Comparison of ENCODE assay signal across 14 mouse cellular contexts in the genomic region with DNA sequence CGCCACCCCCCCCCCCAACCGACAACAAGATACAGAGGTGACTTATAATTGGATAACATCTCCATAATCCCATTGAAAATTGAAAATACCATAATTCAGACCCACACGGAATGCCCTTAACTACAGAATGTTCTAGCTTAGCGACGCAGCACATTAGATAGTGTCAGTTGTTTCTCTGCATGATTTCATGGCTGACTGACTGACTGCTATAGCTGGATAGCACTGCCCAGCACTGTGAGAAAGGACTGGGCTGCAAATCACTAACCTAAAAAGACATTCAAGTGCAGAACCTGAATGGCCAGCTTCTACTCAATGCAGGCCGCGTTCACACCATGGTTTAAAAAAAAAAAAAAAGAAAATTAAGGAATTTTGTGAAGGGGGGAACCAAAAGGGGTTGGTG.
"Had no signal": no experiment of that assay in that cellular context is flagged by ENCODE, and none has a peak within 500 bp of the region (broad histone marks: within the 10 kb centered on the region; RNA-seq: fewer than 3 reads in every experiment).

No protein-coding gene starts in this region.

- H3K27me3 ChIP-seq: midbrain, embryonic 12.5 days; neural tube, embryonic 13.5 days; neural tube, embryonic 15.5 days had no signal

- H3K9ac ChIP-seq: lung, embryonic 14.5 days; midbrain, embryonic 12.5 days; neural tube, embryonic 13.5 days; neural tube, embryonic 15.5 days had no signal

- H3K36me3 ChIP-seq: midbrain, embryonic 10.5 days; midbrain, embryonic 12.5 days; neural tube, embryonic 13.5 days; neural tube, embryonic 15.5 days had no signal

- DNase-seq: lung, adult 18-20 months; lung, embryonic 14.5 days; lung, postnatal 10 days; lung, postnatal 4 days; midbrain, embryonic 14.5 days; right cerebral cortex, adult 18-20 months; right cerebral cortex, postnatal 25 days; right cerebral cortex, postnatal 4 days; thymus, adult 18-20 months had no signal

- H3K4me3 ChIP-seq: midbrain, embryonic 10.5 days; midbrain, embryonic 12.5 days; myocyte; neural tube, embryonic 13.5 days; neural tube, embryonic 15.5 days had no signal

- H3K27ac ChIP-seq: midbrain, embryonic 10.5 days; midbrain, embryonic 12.5 days; neural tube, embryonic 13.5 days; neural tube, embryonic 15.5 days had no signal
